Mouse (Mus musculus) liver, embryonic 12.5 days (tissue): ENCODE data around the gene Gpat2. TPM values are rescaled to one million over a fixed set of nuclear protein-coding genes. Genes with fewer than 3 reads are reported as not detected.

Source experiments
- ATAC-seq: fragments of 200-750 bp; cut with Nextera tagmentation; 2 replicates; pipeline ENCODE4 v1.8.0; 2017; ENCODE audit warnings: moderate number of reproducible peaks, mild to moderate bottlenecking, moderate library complexity
- H3K27ac ChIP-seq: fragments of 300-500 bp; sonication (generic); 2 replicates; pipeline ENCODE4 v1.5.1; 2016; ENCODE audit warnings: mild to moderate bottlenecking
- H3K27me3 ChIP-seq: fragments of 300-500 bp; sonication (generic); replicated peaks from 2 replicates; pipeline ENCODE4 v1.6.1; 2016; ENCODE audit warnings: mild to moderate bottlenecking, moderate library complexity
- H3K36me3 ChIP-seq: fragments of 300-500 bp; sonication (generic); 2 replicates; pipeline ENCODE4 v1.6.1; 2016; ENCODE audit warnings: mild to moderate bottlenecking, moderate library complexity
- H3K4me1 ChIP-seq: fragments of 300-500 bp; sonication (generic); 2 replicates; pipeline ENCODE4 v1.6.1; 2016
- H3K4me2 ChIP-seq: fragments of 300-500 bp; sonication (generic); 2 replicates; pipeline ENCODE4 v1.6.1; 2016; ENCODE audit warnings: mild to moderate bottlenecking, moderate library complexity
- H3K4me3 ChIP-seq: fragments of 300-500 bp; sonication (generic); 2 replicates; pipeline ENCODE4 v1.5.1; 2016; ENCODE audit warnings: mild to moderate bottlenecking, moderate library complexity
- H3K9ac ChIP-seq: fragments of 300-500 bp; sonication (generic); 2 replicates; pipeline ENCODE4 v1.6.1; 2016; ENCODE audit warnings: mild to moderate bottlenecking, moderate library complexity
- H3K9me3 ChIP-seq: fragments of 300-500 bp; sonication (generic); replicated peaks from 2 replicates; pipeline ENCODE4 v1.6.1; 2016; ENCODE audit warnings: mild to moderate bottlenecking, moderate library complexity
- WGBS: fragments of 180-500 bp; shearing (Covaris S2); methylation state at CpG from one replicate; pipeline ENCODE4 v1.1.7; 2016; ENCODE audit not compliant: insufficient replicate concordance; 5-methylcytosine and 5-hydroxymethylcytosine counted together
- polyA plus RNA-seq: library from polyadenylated mRNA; unstranded; fragments of >200 nt; fragmentation: Nextera tagmentation; extraction: Ambion mirVana; gene quantifications from 2 replicates; pipeline ENCODE4 v1.2.1, GENCODE M21; 2016

The Gpat2 gene
- polyA plus RNA-seq, 1 experiment from 2014 or later, result 0.49 TPM

DNA sequence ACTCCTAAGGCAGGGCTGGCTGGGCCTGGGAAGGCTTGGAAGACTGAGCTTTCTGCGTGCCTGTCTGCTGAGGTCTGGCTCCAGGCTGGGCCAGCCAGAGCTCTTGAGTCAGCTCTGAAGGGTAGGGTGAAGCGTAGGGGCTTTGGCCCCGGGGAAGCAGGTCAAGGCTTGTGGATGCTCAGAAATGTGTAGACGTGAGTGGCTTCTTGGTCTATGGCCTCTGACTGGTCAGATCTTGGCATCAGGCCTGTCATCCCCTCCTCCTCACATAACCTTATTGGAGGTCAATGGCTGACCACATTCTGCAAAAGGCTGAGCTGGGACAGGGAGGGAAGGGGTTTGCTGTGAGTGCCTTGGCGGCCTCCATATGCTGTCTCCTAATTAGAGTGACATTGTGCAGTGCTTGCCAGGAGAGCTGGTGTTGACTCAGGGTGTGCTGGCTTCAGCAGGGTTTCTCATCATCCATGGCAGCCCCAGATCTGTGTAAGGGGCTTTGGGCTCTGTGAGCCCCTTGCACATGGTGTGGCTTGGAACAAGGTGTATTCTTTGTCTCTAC lies 30.3 kb upstream of the Gpat2 start:
- H3K36me3 ChIP-seq, result no peaks in the 10 kb centered on the region
- 69% methylated on average over 5 of the region's 5 CpGs for WGBS
- H3K4me3 ChIP-seq, result no peak overlapping the region
- H3K27ac ChIP-seq, result no peak overlapping the region
- H3K4me1 ChIP-seq, result peaks cover 9% of the 10 kb centered on the region; the same call in 1 of the 2 replicates
- H3K4me2 ChIP-seq, result no peak overlapping the region
- no peaks in the 10 kb centered on the region for H3K27me3 ChIP-seq
- no peaks in the 10 kb centered on the region for H3K9me3 ChIP-seq
- no peak overlapping the region for H3K9ac ChIP-seq
- ATAC-seq, result no peak

DNA sequence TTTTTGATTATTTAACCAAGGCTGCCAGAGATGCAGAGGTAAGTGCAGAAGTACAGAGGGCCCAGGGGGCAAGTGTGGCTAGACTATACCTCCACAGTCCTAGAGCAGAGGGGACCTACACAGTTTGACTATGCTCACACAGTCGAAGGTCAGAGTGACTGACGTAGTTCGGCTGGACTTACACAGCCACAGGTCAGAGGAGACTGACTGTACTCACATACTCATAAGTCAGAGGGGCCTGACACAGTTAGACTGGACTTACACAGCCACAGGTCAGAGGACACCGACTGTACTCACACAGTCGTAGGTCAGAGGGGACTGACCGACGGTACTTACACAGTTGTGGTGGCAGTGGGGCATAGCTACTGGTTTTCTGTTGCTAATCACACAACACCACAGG lies 26.3 kb upstream of the Gpat2 start:
- no peaks in the 10 kb centered on the region for H3K9me3 ChIP-seq
- H3K9ac ChIP-seq, result no peak overlapping the region
- H3K4me2 ChIP-seq, result no peak overlapping the region
- H3K27ac ChIP-seq, result peak overlapping the region; percentile 18; the same call in 1 of the 2 replicates
- 69% methylated on average over 7 of the region's 7 CpGs for WGBS
- H3K4me1 ChIP-seq, result peaks cover 9% of the 10 kb centered on the region; the same call in 1 of the 2 replicates
- no peak overlapping the region for H3K4me3 ChIP-seq
- peak; percentile 61 for ATAC-seq
- H3K27me3 ChIP-seq, result peaks cover 19% of the 10 kb centered on the region
- no peaks in the 10 kb centered on the region for H3K36me3 ChIP-seq

DNA sequence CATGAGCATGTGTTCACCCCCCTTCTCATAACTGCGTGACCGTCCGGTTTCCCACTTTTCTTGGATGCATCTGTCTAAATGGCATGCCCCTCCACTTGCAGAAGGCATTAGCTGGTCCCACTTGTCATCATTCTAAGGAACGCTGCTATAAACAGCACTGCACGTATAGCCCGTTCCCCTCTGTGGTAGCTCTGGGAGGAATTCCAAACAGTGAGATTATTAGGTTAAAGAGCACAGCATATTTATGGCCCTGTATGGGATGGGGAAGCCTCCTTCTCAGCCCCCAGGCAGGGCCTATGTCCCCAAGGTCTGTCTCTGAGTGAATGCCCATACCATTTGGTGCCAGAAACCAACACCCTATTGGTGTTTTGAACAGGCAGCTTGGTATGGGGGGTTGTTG lies 13.9 kb upstream of the Gpat2 start:
- Histone ChIP-seq H3K27me3 (peaks cover 52% of the 10 kb centered on the region), H3K4me3 (no peak overlapping the region), H3K4me1 (0 out of 2 replicates have a peak, but pooled peaks cover 7% of the 10 kb centered on the region), H3K36me3 (no peaks in the 10 kb centered on the region), H3K4me2 (no peak overlapping the region), H3K27ac (no peak overlapping the region), H3K9me3 (no peaks in the 10 kb centered on the region), H3K9ac (no peak overlapping the region)
- no peak for ATAC-seq
- WGBS, result 77% methylated on average over 6 of the region's 6 CpGs

DNA sequence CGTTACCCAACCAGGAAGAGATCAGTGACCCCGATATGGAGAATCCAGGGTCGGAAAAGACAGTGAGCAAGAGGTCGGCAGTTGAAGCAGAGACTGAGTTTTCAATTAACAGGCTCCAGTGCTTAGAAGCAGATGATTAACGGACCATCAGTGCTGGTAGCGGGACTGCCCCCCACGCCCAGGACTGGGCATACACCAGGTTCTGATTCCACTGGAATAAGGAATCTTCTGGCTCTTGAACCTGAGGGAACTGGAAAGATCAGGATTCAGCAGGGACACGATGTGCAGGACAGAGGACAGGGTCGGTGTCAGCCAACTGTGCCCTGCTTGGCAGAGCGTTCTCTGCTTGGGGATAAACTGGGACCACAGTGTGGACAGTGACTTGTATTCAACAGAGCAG lies 9.2 kb upstream of the Gpat2 start:
- Histone ChIP-seq H3K4me3 (no peak overlapping the region), H3K36me3 (no peaks in the 10 kb centered on the region), H3K9ac (no peak overlapping the region), H3K27me3 (peaks cover 40% of the 10 kb centered on the region), H3K4me2 (no peak overlapping the region), H3K9me3 (no peaks in the 10 kb centered on the region), H3K4me1 (0 out of 2 replicates have a peak, but pooled peaks cover 1% of the 10 kb centered on the region), H3K27ac (no peak overlapping the region)
- 58% methylated on average over 10 of the region's 10 CpGs for WGBS
- no peak for ATAC-seq

DNA sequence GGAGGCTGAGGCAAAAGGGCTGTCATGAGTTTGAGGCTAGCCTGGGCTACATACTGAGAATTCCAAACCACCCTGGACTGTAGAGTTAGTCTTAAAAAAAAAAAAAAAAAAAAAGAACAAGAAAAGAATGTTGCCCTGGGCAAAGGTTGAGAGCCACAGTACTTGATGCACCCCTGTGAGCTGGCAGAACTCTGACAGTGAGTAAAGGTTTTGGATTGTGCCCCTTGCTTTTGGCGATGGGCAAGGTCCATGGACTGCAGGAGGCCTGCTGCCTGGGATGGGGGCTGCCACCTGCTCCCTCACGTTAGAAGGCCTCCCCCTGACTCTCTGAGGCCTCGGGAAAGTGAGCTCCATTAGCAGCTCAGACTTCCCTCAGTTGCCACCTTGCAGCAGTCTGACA lies 8.3 kb upstream of the Gpat2 start:
- peaks cover 42% of the 10 kb centered on the region for H3K27me3 ChIP-seq
- no peaks in the 10 kb centered on the region for H3K9me3 ChIP-seq
- H3K4me1 ChIP-seq, result no peaks in the 10 kb centered on the region
- H3K36me3 ChIP-seq, result no peaks in the 10 kb centered on the region
- no peak overlapping the region for H3K27ac ChIP-seq
- no peak overlapping the region for H3K9ac ChIP-seq
- H3K4me3 ChIP-seq, result no peak overlapping the region
- no peak for ATAC-seq
- 37% methylated on average over 3 of the region's 3 CpGs for WGBS
- no peak overlapping the region for H3K4me2 ChIP-seq

DNA sequence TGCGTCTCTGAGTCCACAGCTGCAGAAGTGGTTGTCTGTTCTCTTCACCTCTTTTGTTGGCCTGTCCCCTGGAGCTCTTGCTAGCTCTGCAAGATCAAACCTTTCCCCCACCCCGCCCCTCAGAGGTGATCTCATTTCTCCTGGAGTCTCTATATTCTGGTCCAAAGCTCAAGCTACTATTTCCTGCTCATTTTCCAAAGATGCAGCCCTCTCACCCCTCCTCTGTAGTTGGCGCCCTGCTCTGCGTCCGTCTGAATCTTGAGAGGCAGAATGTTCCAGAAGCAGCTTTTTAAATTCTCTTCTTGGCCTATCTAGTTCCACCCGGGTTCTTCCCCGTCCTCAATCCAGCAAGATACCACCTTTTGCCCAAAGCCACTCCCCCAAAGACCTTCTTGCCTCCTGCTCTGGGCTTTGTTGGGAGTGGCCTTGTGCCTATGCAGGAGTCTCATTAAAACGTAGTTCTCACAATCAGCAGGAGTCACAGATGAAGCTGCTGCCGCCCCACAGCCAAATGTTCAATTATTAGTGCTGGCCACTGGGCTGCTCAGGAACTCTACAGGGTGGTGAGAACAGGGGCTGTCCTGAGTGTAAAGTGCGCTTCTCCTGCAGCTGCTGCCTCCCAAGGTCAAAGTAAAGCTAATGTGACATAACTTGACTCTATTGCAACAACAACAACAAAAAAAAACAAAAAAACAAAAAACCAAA lies 6.6 kb upstream of the Gpat2 start:
- ATAC-seq, result no peak
- H3K4me3 ChIP-seq, result no peak overlapping the region
- WGBS, result 55% methylated on average over 10 of the region's 10 CpGs
- no peaks in the 10 kb centered on the region for H3K36me3 ChIP-seq
- H3K9ac ChIP-seq, result no peak overlapping the region
- H3K4me2 ChIP-seq, result no peak overlapping the region
- H3K9me3 ChIP-seq, result no peaks in the 10 kb centered on the region
- no peaks in the 10 kb centered on the region for H3K4me1 ChIP-seq
- no peak overlapping the region for H3K27ac ChIP-seq
- peaks cover 30% of the 10 kb centered on the region for H3K27me3 ChIP-seq

DNA sequence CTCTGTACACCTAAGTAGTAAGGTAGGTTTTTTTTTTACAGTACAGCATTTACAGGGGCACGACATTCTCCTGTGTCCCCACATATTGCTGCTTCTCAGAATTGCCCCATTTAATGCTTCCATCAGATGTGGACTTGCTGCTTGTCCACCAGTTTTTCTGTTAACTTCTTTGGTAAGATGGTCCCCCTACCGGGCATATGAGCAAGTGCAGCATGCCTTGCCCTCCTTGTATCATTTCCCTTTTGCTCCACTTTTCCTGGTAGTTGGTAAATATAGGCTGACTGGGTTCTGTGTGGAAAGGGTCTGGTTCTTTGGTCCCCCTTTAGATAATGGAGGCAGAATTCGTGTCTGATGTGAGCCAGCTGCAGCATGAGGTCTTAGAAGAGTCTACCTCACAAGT lies 5.2 kb downstream of the Gpat2 start:
- no peaks in the 10 kb centered on the region for H3K9me3 ChIP-seq
- H3K4me3 ChIP-seq, result no peak overlapping the region
- H3K27ac ChIP-seq, result no peak overlapping the region
- H3K9ac ChIP-seq, result no peak overlapping the region
- H3K36me3 ChIP-seq, result peaks cover 16% of the 10 kb centered on the region
- H3K27me3 ChIP-seq, result peaks cover 32% of the 10 kb centered on the region
- H3K4me2 ChIP-seq, result no peak overlapping the region
- peaks cover 19% of the 10 kb centered on the region for H3K4me1 ChIP-seq
- no peak for ATAC-seq
- 8% methylated on average over 3 of the region's 3 CpGs for WGBS

DNA sequence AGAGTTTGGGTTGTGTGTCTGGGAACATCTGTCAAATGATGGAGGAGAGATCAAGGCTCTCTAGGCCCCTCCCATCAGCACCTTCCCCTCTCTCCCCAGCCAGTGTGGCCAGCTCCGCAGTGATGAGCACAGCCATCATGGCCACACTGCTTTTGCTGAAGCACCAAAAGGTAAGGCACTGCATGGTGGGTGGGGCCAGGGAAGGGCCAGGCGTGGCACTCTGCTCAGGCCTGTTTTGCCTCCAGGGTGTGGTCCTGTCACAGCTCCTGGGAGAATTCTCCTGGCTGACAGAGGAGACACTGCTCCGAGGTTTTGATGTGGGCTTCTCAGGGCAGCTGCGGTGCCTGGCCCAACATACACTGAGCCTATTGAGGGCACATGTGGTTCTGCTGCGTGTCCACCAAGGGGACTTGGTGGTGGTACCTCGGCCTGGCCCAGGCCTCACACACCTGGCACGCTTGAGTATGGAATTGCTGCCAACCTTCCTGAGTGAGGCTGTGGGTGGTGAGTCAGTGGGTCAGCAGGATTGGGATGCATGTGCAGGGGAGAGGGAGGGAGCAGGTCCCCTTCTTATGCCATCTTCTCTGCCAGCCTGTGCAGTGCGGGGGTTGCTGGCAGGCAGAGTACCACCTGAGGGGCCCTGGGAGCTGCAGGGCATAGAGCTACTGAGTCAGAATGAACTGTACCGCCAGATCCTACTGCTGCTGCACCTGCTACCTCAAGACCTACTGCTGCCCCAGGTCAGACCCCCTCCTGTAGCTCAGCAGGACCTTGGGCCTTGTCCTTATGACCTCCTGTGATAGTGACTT lies 8.7 kb downstream of the Gpat2 start:
- Histone ChIP-seq H3K4me1 (peaks cover 27% of the 10 kb centered on the region), H3K36me3 (peaks cover 42% of the 10 kb centered on the region), H3K4me2 (peak overlapping the region; percentile 24; the same call in 1 of the 2 replicates), H3K9me3 (no peaks in the 10 kb centered on the region), H3K27ac (peak overlapping the region; percentile 7; the same call in 1 of the 2 replicates), H3K27me3 (peaks cover 10% of the 10 kb centered on the region), H3K9ac (peak overlapping the region; percentile 18; the same call in 1 of the 2 replicates), H3K4me3 (no peak overlapping the region)
- ATAC-seq, result peak; percentile 30; the same call in 1 of the 2 replicates
- 85% methylated on average over 9 of the region's 9 CpGs for WGBS

DNA sequence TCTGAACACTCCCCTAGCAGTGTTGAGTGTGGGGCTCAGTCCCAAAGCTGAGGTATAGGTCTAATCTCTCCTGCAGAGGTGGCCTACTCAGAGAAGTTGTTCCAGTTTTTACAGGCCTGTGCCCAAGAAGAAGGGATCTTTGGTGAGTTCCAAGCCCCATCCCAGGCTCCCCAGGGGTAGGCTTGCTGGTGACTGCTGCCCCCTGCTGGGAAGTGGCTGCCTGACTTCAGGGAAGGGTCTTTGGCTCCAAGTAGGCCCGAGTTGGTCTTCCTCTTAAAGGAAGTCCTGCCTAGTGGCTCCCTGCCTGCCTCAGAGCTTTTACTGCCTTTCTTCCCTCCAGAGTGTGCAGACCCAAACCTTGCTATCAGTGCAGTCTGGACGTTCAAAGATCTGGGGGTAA lies 10.1 kb downstream of the Gpat2 start:
- no peak overlapping the region for H3K27ac ChIP-seq

DNA sequence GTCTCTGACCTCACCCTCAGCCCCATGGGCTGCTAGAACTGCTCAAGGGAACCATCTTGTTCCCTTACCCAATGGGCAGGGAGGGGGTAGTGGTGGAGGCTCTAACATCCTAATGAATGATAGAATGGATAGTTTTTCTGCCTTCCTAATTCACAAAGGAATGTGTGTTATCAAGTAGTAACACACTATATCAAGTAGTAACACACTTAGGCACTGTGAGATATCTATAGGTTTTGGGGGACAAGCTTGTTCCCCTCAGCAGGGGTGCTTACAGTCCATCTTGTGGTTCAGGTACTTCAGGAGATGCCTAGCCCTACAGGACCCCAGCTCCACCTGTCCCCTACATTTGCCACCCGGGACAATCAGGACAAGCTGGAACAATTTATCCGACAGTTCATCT lies 10.6 kb downstream of the Gpat2 start:
- Histone ChIP-seq H3K27ac (0 out of 2 replicates have a peak overlapping the region, but pooled peaks have one; percentile 37), H3K36me3 (peaks cover 45% of the 10 kb centered on the region), H3K27me3 (peaks cover 5% of the 10 kb centered on the region; the same call in 1 of the 2 replicates), H3K4me1 (peaks cover 27% of the 10 kb centered on the region), H3K4me3 (no peak overlapping the region), H3K9ac (no peak overlapping the region), H3K9me3 (no peaks in the 10 kb centered on the region), H3K4me2 (no peak overlapping the region)
- peak; percentile 55 for ATAC-seq
- 88% methylated on average over 2 of the region's 2 CpGs for WGBS

More for the DNA sequence above, 10.1 kb downstream of the Gpat2 start:
- Histone ChIP-seq H3K4me2 (no peak overlapping the region), H3K4me1 (peaks cover 27% of the 10 kb centered on the region), H3K4me3 (no peak overlapping the region), H3K36me3 (peaks cover 45% of the 10 kb centered on the region), H3K9me3 (no peaks in the 10 kb centered on the region), H3K27me3 (peaks cover 5% of the 10 kb centered on the region; the same call in 1 of the 2 replicates), H3K9ac (no peak overlapping the region)
- peak; percentile 30 for ATAC-seq
- 13% methylated on average over 2 of the region's 2 CpGs for WGBS

DNA sequence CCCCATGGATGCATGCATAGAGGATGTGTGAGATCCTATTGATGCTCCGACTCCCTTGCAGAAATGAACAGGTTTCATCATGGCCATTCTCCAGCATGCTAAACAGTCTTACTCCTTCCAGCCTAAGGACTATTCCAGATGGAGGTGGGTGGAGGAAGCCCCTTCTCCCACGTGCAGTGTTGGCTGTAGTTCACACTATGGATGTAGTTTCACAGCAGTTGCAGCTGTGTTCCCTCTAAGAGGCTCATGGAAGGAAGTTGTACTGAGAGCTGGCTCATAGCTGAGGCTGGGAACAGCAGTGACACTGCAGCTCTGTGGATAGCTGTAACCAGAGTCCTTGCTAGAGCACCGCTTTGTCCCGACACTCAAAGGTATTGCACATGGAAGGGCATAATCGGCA lies 12.7 kb downstream of the Gpat2 start:
- no peak overlapping the region for H3K9ac ChIP-seq
- H3K4me1 ChIP-seq, result peaks cover 29% of the 10 kb centered on the region
- no peak overlapping the region for H3K4me3 ChIP-seq
- H3K9me3 ChIP-seq, result no peaks in the 10 kb centered on the region
- peaks cover 45% of the 10 kb centered on the region for H3K36me3 ChIP-seq
- no peak for ATAC-seq
- WGBS, result 82% methylated on average over 5 of the region's 5 CpGs
- no peaks in the 10 kb centered on the region; the same call in 1 of the 2 replicates for H3K27me3 ChIP-seq
- no peak overlapping the region for H3K4me2 ChIP-seq
- no peak overlapping the region for H3K27ac ChIP-seq
